In genomic region chr3:96182382-96182776, GRCm38 (mm10) we compare ENCODE assay signal across 7 mouse cellular contexts. TPM values are rescaled to one million over a fixed set of nuclear protein-coding genes. Genes with fewer than 3 reads are reported as not detected.
A peak's percentile ranks its signal among the peaks of the same experiment; 100 is the strongest.
DNase-seq lines count a peak whose midpoint lies in the region; ATAC-seq and TF ChIP-seq lines count a peak whose summit lies in the region.

No protein-coding gene starts in this region.

- WGBS in embryonic facial prominence, embryonic 13.5 days: 20% methylated on average over 4 of the region's 4 CpGs
- 34% methylated on average over 4 of the region's 4 CpGs for WGBS in hindbrain, embryonic 12.5 days
- 42% methylated on average over 4 of the region's 4 CpGs for WGBS in neural tube, embryonic 13.5 days

- H3K4me1 ChIP-seq in embryonic facial prominence, embryonic 13.5 days: peaks cover 28% of the 10 kb centered on the region
- H3K4me1 ChIP-seq in hindbrain, embryonic 12.5 days: peaks cover 24% of the 10 kb centered on the region
- H3K4me1 ChIP-seq in neural tube, embryonic 13.5 days (replicated peaks): peaks cover 37% of the 10 kb centered on the region

- no peak for ATAC-seq in embryonic facial prominence, embryonic 13.5 days (ENCODE audit: insufficient number of reproducible peaks, insufficient read depth, low FRiP score, low TSS enrichment, low read depth)
- no peak for ATAC-seq in hindbrain, embryonic 12.5 days (ENCODE audit: low FRiP score)
- no peak for ATAC-seq in neural tube, embryonic 13.5 days (ENCODE audit: low read depth)

- no peak for TF ChIP-seq CTCF in layer of hippocampus, adult 2 months (conservative IDR thresholded peaks at IDR 0.05)

- no peaks in the 10 kb centered on the region for H3K27me3 ChIP-seq in embryonic facial prominence, embryonic 13.5 days
- H3K27me3 ChIP-seq in hindbrain, embryonic 12.5 days: no peaks in the 10 kb centered on the region
- no peaks in the 10 kb centered on the region for H3K27me3 ChIP-seq in neural tube, embryonic 13.5 days

- no peak for DNase-seq in layer of hippocampus, adult 2 months (ENCODE audit: low spot score in 2 of 2)
- DNase-seq in layer of hippocampus, postnatal 14 days (ENCODE audit: low spot score in 2 of 2): no peak
- DNase-seq in ovary, postnatal 10 days (ENCODE audit: low spot score): no peak
- DNase-seq in adipocyte (ENCODE audit: low spot score): no peak

- H3K36me3 ChIP-seq in embryonic facial prominence, embryonic 13.5 days: peaks cover 28% of the 10 kb centered on the region
- H3K36me3 ChIP-seq in hindbrain, embryonic 12.5 days: peaks cover 25% of the 10 kb centered on the region
- peaks cover 39% of the 10 kb centered on the region for H3K36me3 ChIP-seq in neural tube, embryonic 13.5 days

- peak overlapping the region; percentile 82 for H3K4me3 ChIP-seq in layer of hippocampus, adult 2 months
- peak overlapping the region; percentile 62 for H3K4me3 ChIP-seq in embryonic facial prominence, embryonic 13.5 days
- H3K4me3 ChIP-seq in hindbrain, embryonic 12.5 days: peak overlapping the region; percentile 52
- peak overlapping the region; percentile 67 for H3K4me3 ChIP-seq in neural tube, embryonic 13.5 days

- no peaks in the 10 kb centered on the region for H3K9me3 ChIP-seq in embryonic facial prominence, embryonic 13.5 days
- no peaks in the 10 kb centered on the region for H3K9me3 ChIP-seq in hindbrain, embryonic 12.5 days (replicated peaks)
- no peaks in the 10 kb centered on the region for H3K9me3 ChIP-seq in neural tube, embryonic 13.5 days

- H3K9ac ChIP-seq in embryonic facial prominence, embryonic 13.5 days: peak overlapping the region; percentile 58
- H3K9ac ChIP-seq in hindbrain, embryonic 12.5 days: peak overlapping the region; percentile 73
- peak overlapping the region; percentile 89 for H3K9ac ChIP-seq in neural tube, embryonic 13.5 days

- H3K27ac ChIP-seq in layer of hippocampus, adult 2 months: peak overlapping the region; percentile 97
- H3K27ac ChIP-seq in embryonic facial prominence, embryonic 13.5 days: 0 out of 2 replicates have a peak overlapping the region, but pooled peaks have one; percentile 5
- no peak overlapping the region for H3K27ac ChIP-seq in hindbrain, embryonic 12.5 days
- peak overlapping the region; percentile 89; the same call in 1 of the 2 replicates for H3K27ac ChIP-seq in neural tube, embryonic 13.5 days (replicated peaks)

- H3K4me2 ChIP-seq in embryonic facial prominence, embryonic 13.5 days: peak overlapping the region; percentile 81
- peak overlapping the region; percentile 75 for H3K4me2 ChIP-seq in hindbrain, embryonic 12.5 days (replicated peaks)
- H3K4me2 ChIP-seq in neural tube, embryonic 13.5 days: peak overlapping the region; percentile 73

RNA-seq across cellular contexts. Expression of gene Sv2a, which starts 1.4 kb away (rescaled TPM):
- total RNA-seq in layer of hippocampus, adult 2 months (2021): 100 to 1,000 TPM; 352 to 370 TPM
- 100 to 1,000 TPM; 360 to 375 TPM for total RNA-seq in layer of hippocampus, postnatal 14 days (2021)
- polyA plus RNA-seq in embryonic facial prominence, embryonic 13.5 days (2015; fragmentation: Nextera tagmentation; extraction: Ambion mirVana): 7.6 and 8.7 TPM in 2 replicates
- polyA plus RNA-seq in hindbrain, embryonic 12.5 days (2016; fragmentation: Nextera tagmentation; extraction: Ambion mirVana): 44.5 and 44.9 TPM in 2 replicates
- 72.2 and 78.5 TPM in 2 replicates for polyA plus RNA-seq in neural tube, embryonic 13.5 days (2015; fragmentation: Nextera tagmentation; extraction: Ambion mirVana)

RNA-seq across cellular contexts. Expression of gene Sf3b4, which starts 10.2 kb away (rescaled TPM):
- total RNA-seq in layer of hippocampus, adult 2 months (2021): 10 to 100 TPM; 50.1 to 50.2 TPM
- total RNA-seq in layer of hippocampus, postnatal 14 days (2021): 10 to 100 TPM; 48.6 to 52.4 TPM
- 163 and 184 TPM in 2 replicates for polyA plus RNA-seq in embryonic facial prominence, embryonic 13.5 days (2015; fragmentation: Nextera tagmentation; extraction: Ambion mirVana)
- 164 and 170 TPM in 2 replicates for polyA plus RNA-seq in hindbrain, embryonic 12.5 days (2016; fragmentation: Nextera tagmentation; extraction: Ambion mirVana)
- polyA plus RNA-seq in neural tube, embryonic 13.5 days (2015; fragmentation: Nextera tagmentation; extraction: Ambion mirVana): 135 and 145 TPM in 2 replicates

RNA-seq across cellular contexts. Expression of gene Mtmr11, which starts 20.6 kb away (rescaled TPM):
- 1 to 10 TPM; 4.3 to 5.3 TPM for total RNA-seq in layer of hippocampus, adult 2 months (2021)
- 1 to 10 TPM; 5.8 to 7.8 TPM for total RNA-seq in layer of hippocampus, postnatal 14 days (2021)
- polyA plus RNA-seq in embryonic facial prominence, embryonic 13.5 days (2015; fragmentation: Nextera tagmentation; extraction: Ambion mirVana): 37.3 and 38.2 TPM in 2 replicates
- polyA plus RNA-seq in hindbrain, embryonic 12.5 days (2016; fragmentation: Nextera tagmentation; extraction: Ambion mirVana): 20.8 and 23.0 TPM in 2 replicates
- polyA plus RNA-seq in neural tube, embryonic 13.5 days (2015; fragmentation: Nextera tagmentation; extraction: Ambion mirVana): 10.5 and 14.1 TPM in 2 replicates

RNA-seq across cellular contexts. Expression of gene Bola1, which starts 37.1 kb away (rescaled TPM):
- 10 to 100 TPM; 16.2 to 16.7 TPM for total RNA-seq in layer of hippocampus, adult 2 months (2021)
- 10 to 100 TPM; 16.1 to 21.2 TPM for total RNA-seq in layer of hippocampus, postnatal 14 days (2021)
- 46.6 and 55.0 TPM in 2 replicates for polyA plus RNA-seq in embryonic facial prominence, embryonic 13.5 days (2015; fragmentation: Nextera tagmentation; extraction: Ambion mirVana)
- 54.4 and 59.8 TPM in 2 replicates for polyA plus RNA-seq in hindbrain, embryonic 12.5 days (2016; fragmentation: Nextera tagmentation; extraction: Ambion mirVana)
- 54.1 and 63.0 TPM in 2 replicates for polyA plus RNA-seq in neural tube, embryonic 13.5 days (2015; fragmentation: Nextera tagmentation; extraction: Ambion mirVana)

RNA-seq across cellular contexts. Expression of gene Hist2h2ab, which starts 37.3 kb away (rescaled TPM):
- total RNA-seq in layer of hippocampus, adult 2 months (2021): 10 to 100 TPM in 1 of 2 experiments, 1 to 10 TPM in 1; 9.3 to 12.7 TPM
- 10 to 100 TPM in 1 of 2 experiments, 1 to 10 TPM in 1; 9.4 to 10.4 TPM for total RNA-seq in layer of hippocampus, postnatal 14 days (2021)
- polyA plus RNA-seq in embryonic facial prominence, embryonic 13.5 days (2015; fragmentation: Nextera tagmentation; extraction: Ambion mirVana): 1.7 TPM in 1 of 2 replicates, not detected in the other
- not detected in 2 replicates for polyA plus RNA-seq in hindbrain, embryonic 12.5 days (2016; fragmentation: Nextera tagmentation; extraction: Ambion mirVana)
- 0.52 TPM in 1 of 2 replicates, not detected in the other for polyA plus RNA-seq in neural tube, embryonic 13.5 days (2015; fragmentation: Nextera tagmentation; extraction: Ambion mirVana)
